Mouse (Mus musculus) myocyte (in vitro differentiated cells): Measurements from ENCODE around the gene Nt5c2. TPM values are rescaled to one million over a fixed set of nuclear protein-coding genes. Genes with fewer than 3 reads are reported as not detected.
A peak's percentile ranks its signal among the peaks of the same experiment; 100 is the strongest.

ENCODE experiments used
- H3K27me3 ChIP-seq: one replicate; pipeline ENCODE4 v1.6.1; 2011; ENCODE audit not compliant: control insufficient read depth, insufficient read depth, insufficient read length
- H3K36me3 ChIP-seq: one replicate; pipeline ENCODE4 v1.6.1; 2011; ENCODE audit not compliant: control insufficient read depth, insufficient read depth
- H3K4me2 ChIP-seq: one replicate; pipeline ENCODE4 v1.6.1; 2011; ENCODE audit warnings: low read depth, control low read depth
- H3K4me3 ChIP-seq: one replicate; pipeline ENCODE4 v1.5.1; 2011; ENCODE audit warnings: mild to moderate bottlenecking, control low read depth, moderate library complexity
- H3K79me2 ChIP-seq: one replicate; pipeline ENCODE4 v1.6.1; 2011; ENCODE audit not compliant: control insufficient read depth, insufficient read depth
- H3ac ChIP-seq: one replicate; pipeline ENCODE4 v1.6.1; 2011; ENCODE audit not compliant: control insufficient read depth, insufficient read length
- CEBPB ChIP-seq: IDR thresholded peaks from 2 replicates; pipeline ENCODE4 v1.6.1; 2011; ENCODE audit warnings: mild to moderate bottlenecking, moderate library complexity; ENCODE audit not compliant: poor library complexity, insufficient read depth, severe bottlenecking
- E2F4 ChIP-seq: IDR thresholded peaks from one replicate; pipeline ENCODE4 v1.6.1; 2011; ENCODE audit warnings: mild to moderate bottlenecking, control low read depth, moderate library complexity; ENCODE audit not compliant: insufficient read depth
- MAX ChIP-seq: IDR thresholded peaks from one replicate; pipeline ENCODE4 v1.6.1; 2011; ENCODE audit warnings: low read depth, mild to moderate bottlenecking, control low read depth
- MYOD1 ChIP-seq, 3 experiments: IDR thresholded peaks; one replicate each; pipeline ENCODE4 v1.6.1; 2011; ENCODE audit warnings: control low read depth in 2 of 3, low read depth in 2 of 3, mild to moderate bottlenecking in 2 of 3, moderate library complexity in 1 of 3; ENCODE audit not compliant: insufficient read length in 2 of 3, control insufficient read depth in 1 of 3
- MYOG ChIP-seq, 3 experiments: IDR thresholded peaks; one replicate each; pipeline ENCODE4 v1.6.1; 2011; ENCODE audit warnings: control low read depth in 2 of 3, low read depth in 2 of 3, mild to moderate bottlenecking in 2 of 3; ENCODE audit not compliant: insufficient read length in 2 of 3, control insufficient read depth in 1 of 3, insufficient read depth in 1 of 3
- POLR2A ChIP-seq: IDR thresholded peaks from one replicate; pipeline ENCODE4 v1.6.1; 2011; ENCODE audit warnings: low read depth, mild to moderate bottlenecking, control low read depth, moderate library complexity; ENCODE audit not compliant: insufficient read length
- POLR2AphosphoS2 ChIP-seq: IDR thresholded peaks from one replicate; pipeline ENCODE4 v1.6.1; 2011; ENCODE audit warnings: low read depth, control low read depth; ENCODE audit not compliant: insufficient read length
- REST ChIP-seq: IDR thresholded peaks from one replicate; pipeline ENCODE4 v1.6.1; 2011; ENCODE audit warnings: mild to moderate bottlenecking, control low read depth, moderate library complexity; ENCODE audit not compliant: insufficient read depth, insufficient read length
- SRF ChIP-seq: IDR thresholded peaks from one replicate; pipeline ENCODE4 v1.6.1; 2011; ENCODE audit warnings: low read depth; ENCODE audit not compliant: control insufficient read depth, insufficient read length
- TCF12 ChIP-seq: IDR thresholded peaks from one replicate; pipeline ENCODE4 v1.6.1; 2011; ENCODE audit warnings: mild to moderate bottlenecking, control low read depth; ENCODE audit not compliant: poor library complexity, insufficient read depth, severe bottlenecking
- TCF3 ChIP-seq: IDR thresholded peaks from one replicate; pipeline ENCODE4 v1.6.1; 2011; ENCODE audit warnings: low read depth, control low read depth; ENCODE audit not compliant: insufficient read length
- USF1 ChIP-seq: IDR thresholded peaks from one replicate; pipeline ENCODE4 v1.6.1; 2011; ENCODE audit warnings: low read depth, mild to moderate bottlenecking, control low read depth, moderate library complexity
- polyA plus RNA-seq: library from polyadenylated mRNA; unstranded; fragments of >200 nt; fragmentation: generic; extraction: Trizol; gene quantifications from one replicate; pipeline ENCODE4 v1.2.1, GENCODE M21; 2012; ENCODE audit warnings: missing spikeins

Nt5c2 gene
- polyA plus RNA-seq, 1 experiment: 19.5 TPM

GRCm38 (mm10) chr19:46920571-46920970 is 94.4 kb downstream of the Nt5c2 start:
- Histone ChIP-seq H3ac (no peak overlapping the region), H3K79me2 (peaks cover 21% of the 10 kb centered on the region), H3K4me3 (no peak overlapping the region), H3K36me3 (no peaks in the 10 kb centered on the region), H3K27me3 (no peaks in the 10 kb centered on the region), H3K4me2 (no peak overlapping the region)
- TF ChIP-seq USF1 (no peak), TCF3 (no peak), MYOG (IDR thresholded peaks at IDR 0.05; ENCODE audit: control insufficient read depth in 1 of 3, insufficient read depth in 1 of 3, insufficient read length in 2 of 3, low read depth in 2 of 3) (no peak), POLR2A (no peak), MAX (no peak), MYOD1 (IDR thresholded peaks at IDR 0.05; ENCODE audit: control insufficient read depth in 1 of 3, insufficient read length in 2 of 3, low read depth in 2 of 3) (no peak), POLR2AphosphoS2 (no peak), REST (no peak), CEBPB (no peak), SRF (no peak), E2F4 (no peak), TCF12 (no peak)

DNA sequence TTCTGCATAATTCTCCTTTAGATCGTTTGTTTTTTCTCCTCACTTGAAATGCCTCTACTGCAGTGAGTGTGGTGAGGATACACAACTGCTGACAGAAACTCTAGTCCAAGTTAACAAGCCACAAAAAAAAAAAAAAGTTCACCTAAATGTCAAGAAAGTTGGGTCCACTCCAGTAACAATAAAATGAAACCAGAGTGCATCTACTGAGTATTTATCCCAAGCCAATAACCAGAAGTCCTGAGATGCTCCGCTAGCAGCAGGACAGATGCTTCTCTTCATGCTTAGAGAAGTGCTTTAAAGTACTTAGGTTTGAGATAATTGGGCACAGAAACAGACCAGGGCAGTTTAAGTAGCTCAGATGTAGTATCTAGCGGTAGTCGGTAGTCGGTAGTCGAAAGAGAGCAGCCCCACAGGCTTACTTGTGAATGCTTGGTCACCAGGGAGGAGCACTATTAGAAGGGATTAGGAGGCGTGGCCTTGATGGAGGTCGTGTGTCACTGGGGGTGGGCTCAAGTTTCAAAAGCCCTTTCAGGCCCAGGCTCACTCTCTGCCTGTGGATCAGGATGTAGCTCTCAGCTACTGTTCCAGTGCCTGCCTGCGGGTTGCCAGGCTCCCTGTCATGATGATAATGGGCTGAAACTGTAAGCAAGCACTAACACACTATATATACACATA is 99.4 kb downstream of the Nt5c2 start:
- no peak overlapping the region for H3ac ChIP-seq
- no peaks in the 10 kb centered on the region for H3K27me3 ChIP-seq
- H3K4me3 ChIP-seq: no peak overlapping the region
- H3K4me2 ChIP-seq: peak overlapping the region; percentile 22
- H3K79me2 ChIP-seq: peaks cover 32% of the 10 kb centered on the region
- H3K36me3 ChIP-seq: no peaks in the 10 kb centered on the region
- TF ChIP-seq MYOD1 (IDR thresholded peaks at IDR 0.05; ENCODE audit: control insufficient read depth in 1 of 3, insufficient read length in 2 of 3, low read depth in 2 of 3) (no peak), POLR2A (no peak), MAX (no peak), SRF (no peak), E2F4 (no peak)

- no peak overlapping the region for H3ac ChIP-seq
- H3K36me3 ChIP-seq: no peaks in the 10 kb centered on the region
- peaks cover 43% of the 10 kb centered on the region for H3K79me2 ChIP-seq
- no peaks in the 10 kb centered on the region for H3K27me3 ChIP-seq
- no peak overlapping the region for H3K4me2 ChIP-seq
- no peak overlapping the region for H3K4me3 ChIP-seq
- TF ChIP-seq USF1 (no peak), POLR2A (no peak), TCF3 (no peak)
These were observed 101.3 kb downstream of the Nt5c2 start for GRCm38 (mm10) chr19:46913626-46914025.

DNA sequence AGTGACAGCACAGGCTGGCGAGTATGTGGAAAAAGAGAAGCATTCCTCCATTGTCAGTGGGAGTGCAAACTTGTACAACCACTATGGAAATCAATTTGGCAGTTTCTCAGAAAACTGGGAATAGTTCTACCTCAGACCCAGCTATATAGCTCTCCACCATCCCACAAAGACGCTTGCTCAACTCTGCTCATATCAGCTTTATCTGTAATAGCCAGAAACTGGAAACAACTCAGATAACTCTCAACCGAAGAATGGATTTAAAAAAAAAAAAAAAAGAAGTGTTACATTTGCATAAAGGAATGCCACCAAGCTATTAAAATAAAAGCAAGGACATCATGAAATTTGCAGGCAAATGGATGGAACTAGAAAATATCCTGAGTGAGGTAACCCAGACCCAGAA is 103.5 kb downstream of the Nt5c2 start:
- H3K27me3 ChIP-seq: no peaks in the 10 kb centered on the region
- no peak overlapping the region for H3K4me2 ChIP-seq
- no peak overlapping the region for H3ac ChIP-seq
- no peak for TF ChIP-seq E2F4
- no peak for TF ChIP-seq POLR2AphosphoS2
- TF ChIP-seq MYOD1 (IDR thresholded peaks at IDR 0.05; ENCODE audit: control insufficient read depth in 1 of 3, insufficient read length in 2 of 3, low read depth in 2 of 3): no peak
- TF ChIP-seq POLR2A: no peak
- no peak for TF ChIP-seq SRF
- TF ChIP-seq TCF12: no peak
- no peak for TF ChIP-seq REST
- no peak for TF ChIP-seq CEBPB
- TF ChIP-seq USF1: no peak
- no peak for TF ChIP-seq MAX
- TF ChIP-seq TCF3: no peak
- H3K36me3 ChIP-seq: no peaks in the 10 kb centered on the region
- no peak overlapping the region for H3K4me3 ChIP-seq
- peaks cover 48% of the 10 kb centered on the region for H3K79me2 ChIP-seq

- Histone ChIP-seq H3ac (no peak overlapping the region), H3K4me3 (no peak overlapping the region), H3K79me2 (peaks cover 48% of the 10 kb centered on the region), H3K4me2 (peak overlapping the region; percentile 51), H3K36me3 (peaks cover 5% of the 10 kb centered on the region), H3K27me3 (no peaks in the 10 kb centered on the region)
- no peak for TF ChIP-seq MAX
- TF ChIP-seq SRF: no peak
- no peak for TF ChIP-seq USF1
- no peak for TF ChIP-seq CEBPB
- TF ChIP-seq MYOD1 (IDR thresholded peaks at IDR 0.05; ENCODE audit: control insufficient read depth in 1 of 3, insufficient read length in 2 of 3, low read depth in 2 of 3): no peak
- no peak for TF ChIP-seq POLR2A
- TF ChIP-seq TCF3: no peak
- TF ChIP-seq E2F4: no peak
- no peak for TF ChIP-seq MYOG (IDR thresholded peaks at IDR 0.05; ENCODE audit: control insufficient read depth in 1 of 3, insufficient read depth in 1 of 3, insufficient read length in 2 of 3, low read depth in 2 of 3)
- no peak for TF ChIP-seq TCF12
- no peak for TF ChIP-seq REST
- TF ChIP-seq POLR2AphosphoS2: no peak
These were observed 106.0 kb downstream of the Nt5c2 start for GRCm38 (mm10) chr19:46908977-46909376.
